Mouse (Mus musculus) right cerebral cortex, postnatal 10 days (tissue): ENCODE measurements around the gene Tmem205.

ENCODE experiments used
- DNase-seq, 2 experiments: peaks; one replicate each; pipeline ENCODE4 v3.0.0; 2021; ENCODE audit warnings: low spot score in 2 of 2

Tmem205 gene

DNA sequence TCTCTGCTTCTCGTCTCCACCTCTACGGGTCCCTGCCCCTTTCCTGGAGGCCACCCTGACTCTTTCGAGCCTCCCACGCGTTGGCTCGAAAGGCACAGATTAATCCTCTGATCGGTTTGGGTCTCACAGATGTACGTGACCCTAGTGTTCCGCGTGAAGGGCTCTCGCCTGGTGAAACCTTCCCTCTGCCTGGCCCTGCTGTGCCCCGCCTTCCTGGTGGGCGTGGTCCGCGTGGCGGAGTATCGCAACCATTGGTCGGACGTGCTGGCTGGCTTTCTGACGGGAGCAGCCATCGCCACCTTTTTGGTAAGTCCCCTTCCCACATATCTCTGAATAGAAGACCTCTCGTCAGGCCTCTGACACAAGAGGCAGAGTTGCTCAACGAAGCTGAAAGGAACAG, 16.9 kb upstream of the Tmem205 start:
- DNase-seq = peak in 1 of 2 experiments; percentile 36

DNA sequence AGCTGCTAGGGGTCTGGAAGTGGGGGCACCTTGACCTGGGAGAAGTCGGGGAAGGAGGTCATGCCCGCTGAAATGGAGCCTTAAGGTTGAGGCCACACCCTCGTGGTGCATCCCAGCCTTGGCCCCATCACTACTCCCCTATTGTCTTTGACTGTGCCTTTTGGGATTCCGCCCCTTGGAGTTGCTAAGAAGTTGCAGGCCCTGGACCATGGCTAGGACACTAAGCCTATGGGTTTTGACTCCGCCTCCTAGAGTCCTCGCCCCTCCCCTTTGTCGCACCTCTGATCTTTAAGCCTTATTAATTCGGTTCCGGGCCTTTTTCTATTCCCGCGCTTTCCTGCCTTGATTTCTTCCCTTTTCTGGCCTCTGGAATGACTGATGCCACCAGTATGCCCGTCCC, 16.3 kb upstream of the Tmem205 start:
- DNase-seq = no peak

DNA sequence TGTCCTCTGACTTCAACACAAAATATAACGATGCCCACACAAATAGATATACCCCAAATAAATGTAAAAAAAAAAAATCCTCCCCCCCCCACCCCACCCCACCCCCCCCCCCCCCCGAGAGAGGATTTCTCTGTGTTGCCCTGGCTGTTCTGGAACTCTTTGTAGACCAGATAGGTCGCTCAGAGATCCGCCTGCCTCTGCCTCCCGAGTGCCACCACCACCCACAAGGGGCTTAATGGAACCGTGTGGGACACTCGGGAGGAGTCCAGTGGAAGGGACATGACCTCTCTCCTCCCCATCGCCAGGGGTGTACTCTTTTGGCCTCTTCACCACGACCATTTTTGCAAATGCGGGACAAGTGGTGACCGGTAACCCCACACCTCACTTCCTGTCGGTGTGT, 15.7 kb upstream of the Tmem205 start:
- no peak for DNase-seq

DNA sequence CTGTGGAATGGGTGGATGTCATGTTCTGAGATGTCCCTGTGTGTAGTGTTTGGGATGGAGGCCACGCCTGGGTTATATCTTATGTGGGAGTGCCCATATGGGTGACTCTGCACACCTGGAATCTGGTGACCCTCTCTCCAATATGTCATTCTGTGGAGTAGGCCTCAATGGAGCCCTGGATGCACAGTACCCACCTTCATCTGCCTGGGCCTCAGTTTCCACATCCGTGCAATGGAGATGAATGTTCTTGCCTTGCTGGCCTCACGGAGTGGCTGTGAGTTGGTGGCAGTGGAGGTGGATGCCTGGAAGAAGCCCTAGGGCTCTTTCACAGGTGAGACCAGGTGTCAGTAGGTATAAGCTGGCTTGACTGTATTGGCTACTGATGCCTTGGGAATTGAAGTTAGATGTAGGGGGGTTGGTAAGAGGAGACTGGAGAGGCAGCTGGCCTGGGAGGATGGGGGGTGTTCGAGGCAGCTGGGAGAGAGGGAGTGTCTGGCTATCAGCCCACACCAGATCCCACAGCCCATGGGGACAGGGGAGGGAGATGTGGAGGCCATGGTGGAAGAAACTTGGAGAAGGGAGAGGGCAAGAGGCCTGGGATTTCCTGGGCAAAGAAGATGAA, 11.0 kb upstream of the Tmem205 start:
- DNase-seq = peak in 1 of 2 experiments; percentile 53

DNA sequence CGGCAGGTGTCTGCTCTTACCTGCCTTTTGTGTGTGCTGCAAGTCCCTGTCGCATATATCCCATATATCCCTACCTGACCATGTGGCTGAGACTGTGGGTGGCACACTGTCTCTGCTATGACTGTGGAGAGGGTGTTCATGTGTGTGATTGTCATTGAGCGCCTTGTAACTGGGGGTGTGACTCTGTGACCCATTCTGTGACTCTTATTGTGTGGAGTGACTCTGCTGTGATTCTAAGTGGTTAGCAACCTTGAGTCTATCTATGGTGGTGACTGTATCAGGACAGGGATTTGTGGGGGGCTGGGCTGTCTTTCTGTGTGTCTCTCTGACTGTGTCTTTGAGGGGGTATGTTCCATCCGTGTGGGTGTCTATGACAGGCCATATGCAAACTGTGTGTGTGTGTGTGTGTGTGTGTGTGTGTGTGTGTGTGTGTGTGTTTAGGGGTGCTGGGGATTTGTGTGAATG, 10.4 kb upstream of the Tmem205 start:
- peak in 1 of 2 experiments; percentile 62 for DNase-seq

DNA sequence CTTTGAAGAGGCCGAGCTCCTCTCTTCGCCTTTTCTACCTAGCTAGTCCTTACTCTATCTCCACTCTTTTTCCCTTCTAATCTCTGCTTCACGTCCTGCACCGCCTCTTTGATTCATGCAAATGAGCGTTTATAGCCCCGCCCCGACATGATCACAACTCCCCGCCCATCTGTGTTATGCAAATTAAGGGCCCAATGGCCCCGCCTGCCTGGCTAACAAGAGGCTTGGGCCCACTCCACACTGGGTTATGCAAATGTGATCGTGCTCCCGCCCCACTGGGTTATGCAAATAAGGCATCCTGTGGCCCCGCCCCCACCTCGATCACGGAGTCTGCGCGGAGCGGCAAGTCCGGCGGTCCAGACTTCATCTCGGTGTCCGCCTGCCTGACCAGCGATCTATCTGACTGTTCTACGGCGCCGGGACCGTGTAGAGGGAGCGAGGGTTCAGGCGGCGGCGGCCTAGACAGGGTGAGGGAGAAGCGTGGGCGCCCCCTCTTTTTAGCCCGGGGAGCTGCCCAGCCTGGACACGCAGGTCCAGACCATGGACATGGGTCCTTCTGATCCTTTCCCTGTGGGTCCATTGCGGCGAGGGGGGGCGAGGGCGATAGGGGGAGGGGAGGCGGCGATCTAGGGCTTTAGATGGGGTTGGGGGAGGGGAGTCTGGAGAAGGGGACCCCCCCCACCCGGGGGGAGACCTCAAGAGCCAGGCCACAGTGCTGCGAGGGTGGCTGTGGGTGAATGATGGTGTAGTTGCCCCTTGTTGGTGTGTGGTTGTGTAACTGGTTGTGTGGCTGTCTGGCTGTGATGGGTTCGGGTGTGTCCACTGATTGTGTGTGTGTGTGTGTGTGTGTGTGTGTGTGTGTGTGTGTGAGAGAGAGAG, 9.6 kb upstream of the Tmem205 start, which contains the start of gene Plppr2:
TSS of gene Plppr2 (plus strand) at position 342 of the 879 bp plus-strand sequence.
- DNase-seq = peak; percentile 99

DNA sequence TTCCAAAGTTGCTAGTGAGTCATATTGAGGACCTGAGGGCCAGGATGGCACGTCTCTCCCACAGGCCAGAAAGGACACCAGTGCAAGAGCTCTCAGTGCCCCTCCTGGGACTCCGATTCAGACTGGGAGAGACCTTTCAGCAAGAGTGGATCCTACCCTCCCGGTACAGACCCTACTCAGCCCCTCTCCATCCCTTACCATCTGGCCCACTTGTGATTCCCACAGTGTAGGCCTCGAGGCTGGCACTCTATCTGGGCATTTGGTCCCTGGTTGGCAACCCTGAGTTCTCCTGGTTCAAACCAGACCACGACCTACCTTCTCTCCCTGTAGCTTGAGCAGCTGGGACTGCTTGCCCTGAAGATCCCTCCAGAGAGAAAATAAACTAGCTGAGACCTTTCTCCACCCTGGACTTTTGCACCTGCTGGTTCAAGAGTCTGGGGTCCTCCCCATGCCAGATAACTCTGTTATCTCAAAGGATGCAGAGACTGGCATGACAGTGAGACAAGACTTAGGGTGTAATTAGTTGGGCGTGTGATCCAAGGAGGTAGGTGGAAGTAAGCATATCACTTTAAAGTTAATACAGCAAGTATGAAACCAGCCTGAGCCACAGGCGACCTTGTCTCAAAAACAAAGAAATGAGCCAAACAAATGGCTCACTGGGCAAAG, 8.2 kb upstream of the Tmem205 start:
- no peak for DNase-seq

DNA sequence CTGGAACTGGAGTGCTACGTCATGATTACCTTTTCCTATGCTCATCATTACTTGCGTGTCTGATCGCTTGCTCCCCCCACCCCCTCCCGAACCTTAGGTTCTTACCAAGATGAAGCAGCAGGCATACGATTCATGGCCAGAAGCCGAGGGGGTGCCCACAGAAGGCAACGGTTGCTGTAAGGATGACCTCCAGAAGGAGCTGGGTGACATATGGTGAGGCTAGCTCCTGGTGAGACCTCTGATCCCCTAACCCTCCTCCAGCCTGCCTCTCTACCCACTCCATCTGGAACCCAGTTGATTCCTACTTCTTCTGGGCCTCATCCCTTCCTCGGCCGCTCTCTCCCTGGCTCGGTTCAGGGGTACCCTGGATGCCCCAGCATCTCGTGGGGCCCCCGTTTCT, 6.7 kb upstream of the Tmem205 start:
- DNase-seq = no peak

DNA sequence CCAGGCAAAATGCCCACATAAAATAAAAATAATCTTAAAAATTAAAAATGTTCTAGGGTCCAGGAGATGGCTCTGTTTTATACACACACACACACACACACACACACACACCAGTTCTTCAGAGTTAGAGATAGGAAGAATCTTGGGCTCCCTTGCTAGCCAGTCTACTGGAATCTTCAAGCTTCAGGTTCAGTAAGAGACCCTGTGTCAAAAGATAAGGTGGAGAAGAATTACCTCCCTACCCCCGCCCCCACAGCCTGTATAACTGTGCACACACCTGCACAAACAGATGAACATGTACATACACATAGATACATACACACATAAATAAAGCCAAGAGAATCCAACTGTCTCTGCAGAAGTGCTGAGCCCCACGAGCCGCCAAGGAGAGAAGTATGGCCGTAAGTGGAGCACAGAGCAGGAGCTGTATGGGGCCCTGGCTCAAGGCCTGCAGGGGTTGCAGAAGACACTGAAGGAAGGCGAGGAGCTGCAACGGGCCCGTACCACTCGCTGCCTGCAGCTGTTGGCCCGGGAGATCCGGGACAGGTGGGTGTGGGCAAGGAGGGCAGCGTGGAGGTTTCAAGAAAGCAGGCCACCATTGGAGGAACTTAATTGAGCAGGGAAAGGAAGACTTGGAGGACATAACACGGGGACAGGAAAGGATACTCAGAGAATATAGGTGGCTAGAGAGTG, 5.2 kb upstream of the Tmem205 start:
- DNase-seq = no peak

DNA sequence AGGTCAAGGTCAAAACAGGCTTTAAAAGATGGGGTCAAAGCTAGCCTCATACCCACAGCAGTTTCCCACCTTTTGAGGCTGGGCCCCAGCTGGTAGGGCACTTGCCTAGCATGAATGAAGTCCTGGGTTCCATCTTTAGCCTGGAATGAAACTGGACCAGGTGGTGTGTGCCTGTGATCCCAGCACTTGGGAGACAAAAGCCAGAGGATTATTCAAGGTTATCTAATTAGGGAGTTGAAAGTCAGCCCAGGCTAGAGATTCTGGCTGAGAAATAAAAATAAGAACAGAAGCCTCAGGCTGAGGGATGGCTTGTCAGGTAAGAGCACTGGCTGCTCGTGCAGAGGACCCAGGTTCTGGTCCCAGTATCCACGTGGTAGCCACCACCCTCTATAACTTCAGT, 4.7 kb upstream of the Tmem205 start:
- no peak for DNase-seq

DNA sequence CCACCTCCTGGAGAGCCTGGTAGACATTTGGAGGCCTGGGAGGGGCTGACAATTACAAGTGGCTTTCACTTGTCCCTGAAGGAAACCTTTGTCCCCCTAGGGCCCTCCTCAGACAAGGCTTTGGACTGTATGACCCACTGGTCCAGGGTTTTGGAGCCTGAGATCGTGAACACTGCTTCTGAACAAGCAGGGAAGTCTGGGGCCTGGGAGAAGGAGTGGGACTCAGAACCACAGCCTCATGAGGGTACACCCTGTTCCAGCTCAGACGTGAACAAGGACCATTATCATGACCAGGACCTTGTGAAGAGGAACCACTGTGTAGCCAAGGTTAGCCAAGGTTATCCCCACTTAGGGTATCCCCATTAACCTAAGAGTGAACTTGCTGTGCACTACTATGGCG, 1.9 kb upstream of the Tmem205 start:
- no peak for DNase-seq

DNA sequence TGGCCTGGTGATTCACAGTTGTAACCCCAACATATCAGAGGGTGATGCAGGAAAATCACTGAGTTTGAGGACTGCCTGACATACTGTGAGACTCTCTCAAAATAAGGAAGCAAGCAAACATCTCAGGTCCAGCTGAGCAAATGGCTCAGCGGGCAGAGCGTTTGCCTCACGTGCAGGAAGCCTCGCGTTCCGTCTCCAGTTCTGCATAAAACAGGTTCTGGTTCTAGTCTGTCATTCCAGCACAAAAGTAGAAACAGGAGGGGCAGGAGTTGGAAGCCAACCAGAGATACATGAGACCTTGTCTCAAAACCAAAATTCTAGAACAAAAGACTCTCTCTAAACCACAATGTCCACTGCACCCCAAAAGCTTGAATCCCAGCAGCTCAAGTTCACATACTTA, 572 bp downstream of the Tmem205 start:
- DNase-seq = no peak

DNA sequence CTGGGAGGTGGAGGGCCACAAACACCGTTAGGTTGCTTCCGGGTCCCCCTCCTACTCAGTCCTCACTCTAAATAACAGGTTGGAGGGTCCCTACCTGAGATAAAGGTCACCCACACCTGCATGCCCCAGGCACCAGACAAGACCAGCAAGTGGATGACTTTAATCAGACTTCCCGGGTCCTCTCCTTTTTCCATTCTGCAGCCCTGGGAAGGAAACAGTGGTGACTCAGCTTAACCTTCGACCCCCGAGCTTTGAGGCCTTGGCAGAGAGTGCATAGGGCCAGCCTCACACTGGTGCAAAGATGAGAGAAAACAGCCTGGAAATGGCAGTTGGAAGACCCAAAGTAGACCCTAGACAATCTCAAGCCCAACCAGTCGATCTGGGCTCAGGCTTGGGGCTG, 1.2 kb downstream of the Tmem205 start:
- DNase-seq = no peak

DNA sequence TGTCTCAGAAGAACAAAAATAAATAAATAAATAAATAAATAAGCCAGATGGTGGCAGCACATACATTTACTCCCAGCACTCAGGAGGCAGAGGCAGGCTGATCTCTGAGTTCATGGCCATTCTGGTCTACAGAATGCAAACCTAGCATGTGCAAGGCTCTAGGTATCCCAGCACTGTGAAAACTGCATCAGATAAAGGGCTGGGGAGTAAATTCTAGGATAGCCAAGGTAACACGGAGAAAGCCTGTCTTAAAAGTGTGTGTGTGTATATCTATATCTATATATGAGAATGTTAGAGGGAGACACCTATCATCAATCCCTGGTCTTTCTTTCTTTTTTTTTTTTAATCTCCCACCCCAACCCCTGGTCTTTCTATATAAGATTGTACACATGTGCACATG, 1.9 kb downstream of the Tmem205 start:
- no peak for DNase-seq

DNA sequence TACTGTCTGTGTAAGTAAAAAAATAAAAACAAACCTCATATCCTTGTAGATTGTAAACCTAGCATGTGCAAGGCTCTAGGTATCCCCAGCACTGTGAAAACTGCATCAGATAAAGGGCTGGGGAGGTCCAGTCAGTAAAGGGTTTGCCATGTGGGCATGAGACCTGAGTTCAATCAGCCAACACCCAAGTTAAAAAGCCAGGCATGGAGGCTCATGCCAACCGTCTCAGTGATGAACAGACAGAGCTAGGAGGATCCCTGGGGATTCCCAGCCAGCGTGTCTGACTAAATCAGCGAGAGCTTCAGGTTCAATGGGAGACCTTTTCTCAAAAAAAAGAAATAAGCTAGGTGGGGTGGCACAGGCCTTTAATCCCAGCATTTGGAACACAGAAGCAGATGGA, 2.3 kb downstream of the Tmem205 start:
- DNase-seq = no peak

DNA sequence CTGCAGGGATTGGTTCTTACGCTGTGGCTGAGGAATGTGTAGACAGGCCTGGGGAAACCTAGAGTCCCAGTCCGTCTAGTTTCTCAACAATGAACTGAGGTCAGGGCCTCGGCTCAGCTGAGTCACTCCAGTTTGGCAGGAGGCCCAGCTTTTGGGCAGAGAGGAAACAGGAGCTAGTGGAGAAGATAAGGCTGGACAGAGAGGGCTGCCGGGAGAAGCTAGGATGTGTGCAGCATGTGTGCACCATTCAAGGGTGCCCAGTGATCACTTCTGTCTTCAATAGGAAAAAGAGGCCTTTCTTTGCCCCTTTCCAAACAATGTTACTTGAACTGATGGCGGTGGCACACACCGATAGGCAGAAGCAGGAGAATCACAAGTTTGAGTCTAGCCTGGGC, 3.3 kb downstream of the Tmem205 start:
- DNase-seq = no peak

DNA sequence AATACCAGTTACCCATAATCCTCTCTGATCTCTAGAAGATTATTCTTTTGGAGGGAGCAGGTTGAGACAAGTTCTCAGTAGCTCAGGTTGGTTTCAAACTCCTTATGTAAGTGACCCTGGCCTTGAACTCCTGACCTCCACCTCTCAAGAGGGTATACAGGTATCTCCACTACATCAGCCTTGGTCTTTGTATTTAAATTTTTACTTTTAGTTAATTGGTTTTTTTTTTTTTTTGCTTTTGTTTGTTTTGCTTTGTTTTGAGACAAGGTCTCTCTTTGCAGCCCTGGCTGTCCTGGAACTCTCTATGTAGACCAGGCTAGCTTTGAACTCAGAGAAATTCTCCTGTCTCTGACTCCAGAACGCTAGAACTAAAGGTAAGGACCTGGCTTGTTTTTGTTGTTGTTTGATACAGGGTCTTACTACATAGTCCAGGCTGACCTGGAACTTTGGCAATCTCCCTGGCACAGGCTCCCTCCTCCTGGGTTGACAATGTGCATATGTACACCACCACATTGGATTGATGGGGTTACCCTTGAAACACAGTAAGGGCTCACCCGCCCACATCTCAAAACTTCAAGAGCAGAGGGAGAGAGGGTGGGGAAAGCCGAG, 3.8 kb downstream of the Tmem205 start:
- no peak for DNase-seq

DNA sequence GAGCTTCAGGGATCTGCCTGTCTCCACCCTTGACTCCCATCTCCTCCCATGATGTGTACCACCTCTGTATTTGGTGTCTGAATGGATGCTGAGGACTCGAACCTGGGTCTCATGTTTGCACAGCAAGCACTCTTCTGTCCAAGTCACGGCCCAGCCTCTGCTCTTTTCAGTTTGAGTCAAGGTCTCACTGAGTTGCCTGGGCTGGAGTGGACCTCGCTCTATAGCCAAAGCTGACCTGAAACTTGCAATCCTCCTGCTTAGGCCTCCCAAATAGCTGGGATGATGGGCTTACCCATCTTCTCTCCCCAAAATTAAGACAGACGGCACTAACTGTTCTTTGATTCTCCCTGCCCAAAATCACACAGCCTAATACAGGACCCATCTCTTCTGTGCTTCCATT, 4.3 kb downstream of the Tmem205 start:
- no peak for DNase-seq

DNA sequence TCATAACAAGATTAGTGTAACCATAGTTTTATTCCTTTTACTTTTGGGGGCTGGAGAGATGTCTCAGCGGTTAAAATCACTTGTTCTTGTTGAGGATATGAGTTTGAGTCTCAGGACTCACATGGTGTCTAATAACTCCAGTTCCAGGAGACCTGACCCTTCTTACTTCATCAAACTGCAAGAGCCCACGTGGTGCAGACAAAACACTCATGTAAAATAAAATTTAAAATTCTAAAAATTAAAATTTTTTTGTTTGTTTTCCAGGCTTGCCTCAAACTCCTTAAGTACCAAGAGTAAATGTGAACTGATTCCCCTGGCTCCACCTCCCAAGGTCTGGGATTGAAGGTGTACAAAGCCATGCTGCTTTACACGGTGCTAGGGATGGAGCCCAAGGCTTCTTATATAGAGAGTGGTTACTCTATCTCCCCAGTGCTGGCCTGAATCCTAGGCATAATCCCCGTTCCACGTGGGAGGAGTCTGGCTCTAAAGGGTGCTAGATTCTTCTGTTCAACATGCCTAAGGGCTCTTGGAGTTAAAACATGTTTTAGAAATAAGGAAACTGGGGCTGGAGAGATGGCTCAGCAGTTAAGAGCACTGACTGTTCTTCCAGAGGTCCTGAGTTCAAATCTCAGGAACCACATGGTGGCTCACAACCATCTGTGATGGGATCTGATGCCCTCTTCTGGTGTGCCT, 8.5 kb downstream of the Tmem205 start:
- no peak for DNase-seq

DNA sequence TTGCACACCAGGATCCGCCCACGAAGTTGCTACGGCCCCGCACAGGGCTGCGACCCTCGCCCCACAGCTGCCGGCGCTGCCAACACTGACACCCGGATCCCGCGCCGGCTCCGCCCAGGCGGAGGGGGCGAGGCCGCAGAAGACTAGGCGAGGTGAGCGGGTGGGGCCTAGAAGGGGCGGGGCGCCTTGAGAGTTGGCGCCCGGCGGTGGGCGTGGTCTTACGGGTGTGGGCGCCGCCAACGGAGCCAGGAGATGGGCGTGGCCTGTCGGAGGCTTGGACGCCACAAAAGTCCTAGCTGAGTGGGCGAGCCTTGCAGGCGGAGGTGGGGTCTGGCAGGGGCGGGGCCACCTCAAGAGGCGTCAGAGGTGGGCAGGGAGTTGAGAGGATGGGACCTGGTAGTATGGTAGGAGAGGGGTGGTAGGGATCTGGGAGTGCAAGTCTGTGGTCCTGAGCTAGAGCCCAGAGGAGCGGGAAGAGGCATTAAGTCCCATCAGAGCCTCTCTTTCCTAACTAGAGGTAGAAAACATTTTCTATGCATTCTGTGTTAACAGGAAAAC, 9.2 kb downstream of the Tmem205 start, which contains the start of gene Rab3d:
TSS of gene Rab3d (minus strand) at position 158 of the 558 bp plus-strand sequence.
- DNase-seq = peak; percentile 94 to 95
